Mouse (Mus musculus) thymus, adult 2 months (tissue): ENCODE measurements around the gene Cetn3. TPM values are rescaled to one million over a fixed set of nuclear protein-coding genes. Genes with fewer than 3 reads are reported as not detected.

ENCODE experiments used
- DNase-seq: peaks from one replicate; pipeline ENCODE4 v3.0.0; 2021
- H3K27ac ChIP-seq: fragments of 200-500 bp; 2 replicates; pipeline ENCODE4 v1.5.1; 2012; ENCODE audit warnings: low read length, control low read depth; ENCODE audit not compliant: control insufficient read depth, insufficient read depth
- H3K27me3 ChIP-seq: fragments of 200-500 bp; 2 replicates; pipeline ENCODE4 v1.6.1; 2012; ENCODE audit warnings: mild to moderate bottlenecking, low read length, moderate library complexity, mixed read lengths; ENCODE audit not compliant: control insufficient read depth, insufficient read depth
- H3K36me3 ChIP-seq: fragments of 200-500 bp; 2 replicates; pipeline ENCODE4 v1.6.1; 2012; ENCODE audit warnings: mild to moderate bottlenecking, low read length, moderate library complexity; ENCODE audit not compliant: control insufficient read depth, insufficient read depth
- H3K4me1 ChIP-seq: fragments of 200-500 bp; replicated peaks from 2 replicates; pipeline ENCODE4 v1.6.1; 2012; ENCODE audit warnings: low read length; ENCODE audit not compliant: control insufficient read depth, insufficient read depth
- H3K4me3 ChIP-seq: fragments of 200-500 bp; 2 replicates; pipeline ENCODE4 v1.5.1; 2012; ENCODE audit warnings: mild to moderate bottlenecking, low read length, control low read depth, moderate library complexity; ENCODE audit not compliant: control insufficient read depth, insufficient read depth
- CTCF ChIP-seq: fragments of 200-500 bp; IDR thresholded peaks from 2 replicates; pipeline ENCODE4 v1.5.1; 2012; ENCODE audit warnings: mild to moderate bottlenecking, control low read depth, low read length, moderate library complexity, borderline replicate concordance; ENCODE audit not compliant: control insufficient read depth, poor library complexity, insufficient read depth; ENCODE audit errors: extremely low read depth
- POLR2A ChIP-seq: fragments of 200-500 bp; IDR thresholded peaks from 2 replicates; pipeline ENCODE4 v1.6.1; 2012; ENCODE audit warnings: mild to moderate bottlenecking, low read length, control low read depth, moderate library complexity; ENCODE audit not compliant: control insufficient read depth, poor library complexity, insufficient read depth; ENCODE audit errors: extremely low read depth
- WGBS: fragments of 180-500 bp; shearing (Covaris S2); methylation state at CpG from one replicate; pipeline ENCODE4 v1.1.7; 2018; 5-methylcytosine and 5-hydroxymethylcytosine counted together
- polyA plus RNA-seq: library from polyadenylated mRNA; depleted of rRNA; stranded (reverse); fragments of >200 nt; gene quantifications from 2 replicates; pipeline ENCODE4 v1.2.3, GENCODE M21; 2012; rRNA removed

Cetn3 gene
- polyA plus RNA-seq, 1 experiment, result 3.6 TPM

GRCm38 (mm10) chr13:81838016-81838415 lies 55.1 kb downstream of the Cetn3 start:
- TF ChIP-seq POLR2A (no peak), CTCF (no peak)
- no peaks in the 10 kb centered on the region for H3K27me3 ChIP-seq
- no peaks in the 10 kb centered on the region for H3K36me3 ChIP-seq
- 95% methylated on average over 5 of the region's 5 CpGs for WGBS
- H3K27ac ChIP-seq, result no peak overlapping the region
- H3K4me1 ChIP-seq, result no peaks in the 10 kb centered on the region
- DNase-seq, result no peak
- no peak overlapping the region for H3K4me3 ChIP-seq

DNA sequence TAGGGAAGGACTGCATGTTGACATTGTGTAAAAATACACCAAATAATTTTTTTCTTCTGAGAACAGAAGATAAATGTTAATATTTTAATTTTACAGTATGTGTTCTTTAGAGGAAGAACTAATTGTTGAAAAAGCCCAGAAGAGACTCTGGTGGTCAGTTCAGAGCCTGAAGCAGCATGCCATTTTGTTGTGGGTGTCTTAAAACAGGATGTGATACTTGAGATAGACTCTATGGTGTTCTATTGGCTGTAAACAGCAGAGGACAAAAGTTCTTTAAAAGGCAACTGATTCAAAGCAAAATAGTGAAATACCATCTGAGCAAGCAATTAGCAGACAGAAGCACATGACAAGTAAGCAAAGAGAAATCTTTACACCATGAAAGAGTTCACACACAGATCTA lies 56.1 kb downstream of the Cetn3 start:
- Histone ChIP-seq H3K27me3 (no peaks in the 10 kb centered on the region), H3K4me3 (no peak overlapping the region), H3K4me1 (no peaks in the 10 kb centered on the region), H3K36me3 (no peaks in the 10 kb centered on the region), H3K27ac (no peak overlapping the region)
- no peak for DNase-seq
- TF ChIP-seq POLR2A (no peak), CTCF (no peak)

GRCm38 (mm10) chr13:81840246-81840645 lies 57.4 kb downstream of the Cetn3 start:
- no peaks in the 10 kb centered on the region for H3K4me1 ChIP-seq
- WGBS, result 92% methylated on average over 5 of the region's 5 CpGs
- no peaks in the 10 kb centered on the region for H3K27me3 ChIP-seq
- no peak for DNase-seq
- H3K4me3 ChIP-seq, result no peak overlapping the region
- no peak for TF ChIP-seq CTCF
- no peak for TF ChIP-seq POLR2A
- H3K27ac ChIP-seq, result no peak overlapping the region
- H3K36me3 ChIP-seq, result no peaks in the 10 kb centered on the region

- no peak overlapping the region for H3K4me3 ChIP-seq
- no peak overlapping the region for H3K27ac ChIP-seq
- H3K36me3 ChIP-seq, result no peaks in the 10 kb centered on the region
- no peak for DNase-seq
- no peaks in the 10 kb centered on the region for H3K4me1 ChIP-seq
- no peak for TF ChIP-seq POLR2A
- no peak for TF ChIP-seq CTCF
- 91% methylated on average over 5 of the region's 5 CpGs for WGBS
- H3K27me3 ChIP-seq, result no peaks in the 10 kb centered on the region
These were observed 57.8 kb downstream of the Cetn3 start for GRCm38 (mm10) chr13:81840646-81841045.

GRCm38 (mm10) chr13:81842278-81842677 lies 59.4 kb downstream of the Cetn3 start:
- DNase-seq, result no peak
- no peaks in the 10 kb centered on the region for H3K27me3 ChIP-seq
- H3K36me3 ChIP-seq, result no peaks in the 10 kb centered on the region
- WGBS, result 85% methylated on average over 6 of the region's 6 CpGs
- H3K4me3 ChIP-seq, result no peak overlapping the region
- no peaks in the 10 kb centered on the region for H3K4me1 ChIP-seq
- TF ChIP-seq CTCF, result no peak
- no peak for TF ChIP-seq POLR2A
- H3K27ac ChIP-seq, result no peak overlapping the region

Other genes with a start within 250 kb of the Cetn3 start
- gene Adgrv1, start 149.9 kb upstream of the Cetn3 start, polyA plus RNA-seq, result 0.24 and 0.27 TPM in 2 replicates
- 11.1 and 13.7 TPM in 2 replicates for gene Lysmd3, start 125.4 kb upstream of the Cetn3 start, polyA plus RNA-seq
- 6.3 and 6.7 TPM in 2 replicates for gene Polr3g, start 72.1 kb upstream of the Cetn3 start, polyA plus RNA-seq
- 3.8 and 4.2 TPM in 2 replicates for gene Mblac2, start 71.7 kb upstream of the Cetn3 start, polyA plus RNA-seq